ENCODE assay signal across 12 mouse cellular contexts in genomic region chr7:25677013-25677412, GRCm38 (mm10). TPM values are rescaled to one million over a fixed set of nuclear protein-coding genes. Genes with fewer than 3 reads are reported as not detected.
DNase-seq lines count a peak whose midpoint lies in the region; ATAC-seq lines count a peak whose summit lies in the region.
"Had no signal": no experiment of that assay in that cellular context is flagged by ENCODE, and none has a peak within 500 bp of the region (broad histone marks: within the 10 kb centered on the region; RNA-seq: fewer than 3 reads in every experiment).

No protein-coding gene starts in this region.

- WGBS in hindbrain, embryonic 13.5 days: 86% methylated on average over 7 of the region's 7 CpGs
- WGBS in hindbrain, embryonic 11.5 days: 91% methylated on average over 7 of the region's 7 CpGs
- WGBS in forebrain, embryonic 16.5 days: 78% methylated on average over 7 of the region's 7 CpGs
- 88% methylated on average over 7 of the region's 7 CpGs for WGBS in midbrain, embryonic 16.5 days

- DNase-seq in cerebellum, adult 9-11 months: peak; percentile 51
- no peak for DNase-seq in cerebellum, postnatal 25 days
- DNase-seq in hindbrain, embryonic 11.5 days (ENCODE audit: low spot score): no peak
- no peak for DNase-seq in gastrocnemius, adult 8-10 months (ENCODE audit: low spot score in 2 of 2)
- no peak for DNase-seq in layer of hippocampus, adult 8-10 months (ENCODE audit: low spot score in 2 of 2)

- peaks cover 31% of the 10 kb centered on the region for H3K4me1 ChIP-seq in hindbrain, embryonic 13.5 days (replicated peaks)
- no peaks in the 10 kb centered on the region; the same call in 1 of the 2 replicates for H3K4me1 ChIP-seq in hindbrain, embryonic 11.5 days (replicated peaks; ENCODE audit: control insufficient read depth, insufficient read depth, low read length)
- H3K4me1 ChIP-seq in forebrain, embryonic 16.5 days (replicated peaks; ENCODE audit: control insufficient read depth, insufficient read depth, low read length): peaks cover 30% of the 10 kb centered on the region
- peaks cover 17% of the 10 kb centered on the region for H3K4me1 ChIP-seq in midbrain, embryonic 16.5 days (ENCODE audit: control insufficient read depth, insufficient read depth, low read length)

- no peak overlapping the region for H3K4me3 ChIP-seq in hindbrain, embryonic 13.5 days
- H3K4me3 ChIP-seq in hindbrain, embryonic 11.5 days (ENCODE audit: low read depth, low read length): no peak overlapping the region
- no peak overlapping the region for H3K4me3 ChIP-seq in forebrain, embryonic 16.5 days (replicated peaks; ENCODE audit: low read length)
- H3K4me3 ChIP-seq in midbrain, embryonic 16.5 days (ENCODE audit: low read depth, low read length): no peak overlapping the region

- H3K4me2 ChIP-seq in hindbrain, embryonic 13.5 days: no peak overlapping the region
- H3K4me2 ChIP-seq in hindbrain, embryonic 11.5 days (replicated peaks; ENCODE audit: low read depth, low read length): no peak overlapping the region
- no peak overlapping the region for H3K4me2 ChIP-seq in forebrain, embryonic 16.5 days (ENCODE audit: low read length)
- no peak overlapping the region for H3K4me2 ChIP-seq in midbrain, embryonic 16.5 days (ENCODE audit: low read length)

- peak overlapping the region; percentile 75 for H3K27ac ChIP-seq in hindbrain, embryonic 13.5 days
- no peak overlapping the region for H3K27ac ChIP-seq in hindbrain, embryonic 11.5 days (ENCODE audit: low read depth, low read length)
- peak overlapping the region; percentile 90 for H3K27ac ChIP-seq in forebrain, embryonic 16.5 days (ENCODE audit: low read length)
- H3K27ac ChIP-seq in midbrain, embryonic 16.5 days (ENCODE audit: low read length): peak overlapping the region; percentile 40; the same call in 1 of the 2 replicates

- no peak for ATAC-seq in hindbrain, embryonic 13.5 days (ENCODE audit: low FRiP score)
- ATAC-seq in hindbrain, embryonic 11.5 days (ENCODE audit: low FRiP score): no peak
- ATAC-seq in forebrain, embryonic 16.5 days: no peak
- no peak for ATAC-seq in midbrain, embryonic 16.5 days
- ATAC-seq: intestine, postnatal 0 days had no signal

- no peak overlapping the region for H3K9ac ChIP-seq in hindbrain, embryonic 13.5 days
- H3K9ac ChIP-seq in hindbrain, embryonic 11.5 days (ENCODE audit: low read depth, low read length): no peak overlapping the region
- no peak overlapping the region for H3K9ac ChIP-seq in forebrain, embryonic 16.5 days (replicated peaks; ENCODE audit: low read depth, low read length)
- H3K9ac ChIP-seq in midbrain, embryonic 16.5 days (ENCODE audit: low read depth, low read length): no peak overlapping the region

- H3K9me3 ChIP-seq in hindbrain, embryonic 13.5 days: no peaks in the 10 kb centered on the region
- H3K9me3 ChIP-seq in hindbrain, embryonic 11.5 days (ENCODE audit: control insufficient read depth, low read length): no peaks in the 10 kb centered on the region
- H3K9me3 ChIP-seq in forebrain, embryonic 16.5 days (ENCODE audit: control insufficient read depth, low read length): no peaks in the 10 kb centered on the region
- H3K9me3 ChIP-seq in midbrain, embryonic 16.5 days (replicated peaks; ENCODE audit: control insufficient read depth, low read length, poor library complexity, severe bottlenecking): no peaks in the 10 kb centered on the region

- no peaks in the 10 kb centered on the region for H3K36me3 ChIP-seq in hindbrain, embryonic 13.5 days
- no peaks in the 10 kb centered on the region for H3K36me3 ChIP-seq in hindbrain, embryonic 11.5 days (ENCODE audit: control insufficient read depth, insufficient read depth, low read length)
- no peaks in the 10 kb centered on the region for H3K36me3 ChIP-seq in forebrain, embryonic 16.5 days (ENCODE audit: control insufficient read depth, insufficient read depth)
- H3K36me3 ChIP-seq in midbrain, embryonic 16.5 days (ENCODE audit: control insufficient read depth, insufficient read depth, low read length): no peaks in the 10 kb centered on the region

- H3K27me3 ChIP-seq in hindbrain, embryonic 13.5 days: peaks cover 58% of the 10 kb centered on the region
- peaks cover 36% of the 10 kb centered on the region for H3K27me3 ChIP-seq in hindbrain, embryonic 11.5 days (ENCODE audit: control insufficient read depth, insufficient read depth, low read length)
- H3K27me3 ChIP-seq in forebrain, embryonic 16.5 days (replicated peaks; ENCODE audit: control insufficient read depth, insufficient read depth, low read length): peaks cover 22% of the 10 kb centered on the region
- peaks cover 18% of the 10 kb centered on the region for H3K27me3 ChIP-seq in midbrain, embryonic 16.5 days (ENCODE audit: control insufficient read depth, insufficient read depth, low read depth, low read length)

RNA-seq across cellular contexts. Expression of gene Tmem91, which starts 2.0 kb away (rescaled TPM):
- polyA plus RNA-seq in hindbrain, embryonic 13.5 days (2015; fragmentation: Nextera tagmentation; extraction: Ambion mirVana): 15.6 and 16.3 TPM in 2 replicates
- 1.6 and 2.2 TPM in 2 replicates for polyA plus RNA-seq in hindbrain, embryonic 11.5 days (2014; fragmentation: Nextera tagmentation; extraction: Ambion mirVana)
- 13.5 and 28.3 TPM in 2 replicates for polyA plus RNA-seq in forebrain, embryonic 16.5 days (2015; fragmentation: Nextera tagmentation; extraction: Ambion mirVana)
- 61.6 and 90.5 TPM in 2 replicates for polyA plus RNA-seq in midbrain, embryonic 16.5 days (2015; fragmentation: Nextera tagmentation; extraction: Ambion mirVana)
- total RNA-seq in gastrocnemius, adult 8-10 months (2022): not detected
- total RNA-seq in layer of hippocampus, adult 8-10 months (2022): 10 to 100 TPM; 10.8 to 16.2 (median 15.1) TPM
- total RNA-seq: adrenal gland, postnatal 25 days; heart, postnatal 25 days; liver, adult 2 months had no signal
- polyA plus RNA-seq: liver, adult 2 months had no signal

RNA-seq across cellular contexts. Expression of gene B9d2, which starts 3.6 kb away (rescaled TPM):
- polyA plus RNA-seq in hindbrain, embryonic 13.5 days (2015; fragmentation: Nextera tagmentation; extraction: Ambion mirVana): 40.0 and 41.5 TPM in 2 replicates
- 33.1 and 34.8 TPM in 2 replicates for polyA plus RNA-seq in hindbrain, embryonic 11.5 days (2014; fragmentation: Nextera tagmentation; extraction: Ambion mirVana)
- 35.6 and 41.3 TPM in 2 replicates for polyA plus RNA-seq in forebrain, embryonic 16.5 days (2015; fragmentation: Nextera tagmentation; extraction: Ambion mirVana)
- 40.0 and 49.8 TPM in 2 replicates for polyA plus RNA-seq in midbrain, embryonic 16.5 days (2015; fragmentation: Nextera tagmentation; extraction: Ambion mirVana)
- total RNA-seq in gastrocnemius, adult 8-10 months (2022): 10 to 100 TPM in 1 of 4 experiments, 1 to 10 TPM in 3; 6.6 to 10.6 (median 6.8) TPM
- total RNA-seq in layer of hippocampus, adult 8-10 months (2022): 10 to 100 TPM; 21.0 to 23.9 (median 21.8) TPM

RNA-seq across cellular contexts. Expression of gene Tgfb1, which starts 9.8 kb away (rescaled TPM):
- 0.85 and 1.2 TPM in 2 replicates for polyA plus RNA-seq in hindbrain, embryonic 13.5 days (2015; fragmentation: Nextera tagmentation; extraction: Ambion mirVana)
- 1.0 and 1.1 TPM in 2 replicates for polyA plus RNA-seq in hindbrain, embryonic 11.5 days (2014; fragmentation: Nextera tagmentation; extraction: Ambion mirVana)
- 0.54 and 0.93 TPM in 2 replicates for polyA plus RNA-seq in forebrain, embryonic 16.5 days (2015; fragmentation: Nextera tagmentation; extraction: Ambion mirVana)
- 0.21 and 0.78 TPM in 2 replicates for polyA plus RNA-seq in midbrain, embryonic 16.5 days (2015; fragmentation: Nextera tagmentation; extraction: Ambion mirVana)
- 1 to 10 TPM; 2.1 to 4.7 (median 3.9) TPM for total RNA-seq in gastrocnemius, adult 8-10 months (2022)
- total RNA-seq in layer of hippocampus, adult 8-10 months (2022): 10 to 100 TPM in 2 of 4 experiments, 1 to 10 TPM in 2; 7.2 to 26.4 (median 15.7) TPM

RNA-seq across cellular contexts. Expression of gene Exosc5, which starts 18.0 kb away (rescaled TPM):
- 44.7 and 47.1 TPM in 2 replicates for polyA plus RNA-seq in hindbrain, embryonic 13.5 days (2015; fragmentation: Nextera tagmentation; extraction: Ambion mirVana)
- 48.1 and 49.9 TPM in 2 replicates for polyA plus RNA-seq in hindbrain, embryonic 11.5 days (2014; fragmentation: Nextera tagmentation; extraction: Ambion mirVana)
- polyA plus RNA-seq in forebrain, embryonic 16.5 days (2015; fragmentation: Nextera tagmentation; extraction: Ambion mirVana): 46.5 and 48.3 TPM in 2 replicates
- polyA plus RNA-seq in midbrain, embryonic 16.5 days (2015; fragmentation: Nextera tagmentation; extraction: Ambion mirVana): 35.2 and 35.4 TPM in 2 replicates
- 10 to 100 TPM; 24.3 to 32.8 (median 27.2) TPM for total RNA-seq in gastrocnemius, adult 8-10 months (2022)
- 10 to 100 TPM; 23.1 to 32.2 (median 27.5) TPM for total RNA-seq in layer of hippocampus, adult 8-10 months (2022)

RNA-seq across cellular contexts. Expression of gene Bckdha, which starts 18.2 kb away (rescaled TPM):
- 46.3 and 49.2 TPM in 2 replicates for polyA plus RNA-seq in hindbrain, embryonic 13.5 days (2015; fragmentation: Nextera tagmentation; extraction: Ambion mirVana)
- polyA plus RNA-seq in hindbrain, embryonic 11.5 days (2014; fragmentation: Nextera tagmentation; extraction: Ambion mirVana): 32.9 and 35.2 TPM in 2 replicates
- polyA plus RNA-seq in forebrain, embryonic 16.5 days (2015; fragmentation: Nextera tagmentation; extraction: Ambion mirVana): 57.7 and 61.9 TPM in 2 replicates
- polyA plus RNA-seq in midbrain, embryonic 16.5 days (2015; fragmentation: Nextera tagmentation; extraction: Ambion mirVana): 38.2 and 41.4 TPM in 2 replicates
- 100 to 1,000 TPM; 116 to 140 (median 128) TPM for total RNA-seq in gastrocnemius, adult 8-10 months (2022)
- total RNA-seq in layer of hippocampus, adult 8-10 months (2022): 10 to 100 TPM; 34.4 to 42.3 (median 39.3) TPM
